Mouse (Mus musculus) ES-Bruce4 (cell line): ENCODE measurements around the gene Uhrf1bp1. TPM values are rescaled to one million over a fixed set of nuclear protein-coding genes. Genes with fewer than 3 reads are reported as not detected.
A peak's percentile ranks its signal among the peaks of the same experiment; 100 is the strongest.

Source experiments
- H3K27ac ChIP-seq: 2 replicates; pipeline ENCODE4 v1.5.1; 2012; ENCODE audit warnings: low read length, inconsistent platforms; ENCODE audit not compliant: insufficient read depth
- H3K27me3 ChIP-seq: 2 replicates; pipeline ENCODE4 v1.6.1; 2012; ENCODE audit warnings: mild to moderate bottlenecking, low read length, inconsistent platforms; ENCODE audit not compliant: control insufficient read depth, poor library complexity, insufficient read depth, severe bottlenecking
- H3K36me3 ChIP-seq: 2 replicates; pipeline ENCODE4 v1.6.1; 2012; ENCODE audit warnings: inconsistent platforms, mild to moderate bottlenecking, low read length, moderate library complexity; ENCODE audit not compliant: control insufficient read depth, poor library complexity, insufficient read depth, severe bottlenecking
- H3K4me1 ChIP-seq: one replicate; pipeline ENCODE4 v1.8.1; 2011; ENCODE audit warnings: low read length; ENCODE audit not compliant: control insufficient read depth, insufficient read depth
- H3K4me3 ChIP-seq: 2 replicates; pipeline ENCODE4 v1.5.1; 2011; ENCODE audit warnings: low read depth, mild to moderate bottlenecking, low read length
- H3K9ac ChIP-seq: 2 replicates; pipeline ENCODE4 v1.6.1; 2012; ENCODE audit warnings: low read depth, mild to moderate bottlenecking, inconsistent platforms; ENCODE audit not compliant: poor library complexity, severe bottlenecking
- H3K9me3 ChIP-seq: replicated peaks from 2 replicates; pipeline ENCODE4 v1.6.1; 2012; ENCODE audit warnings: mild to moderate bottlenecking, low read length, inconsistent platforms; ENCODE audit not compliant: control insufficient read depth, poor library complexity, insufficient read depth, severe bottlenecking
- CTCF ChIP-seq: IDR thresholded peaks from one replicate; pipeline ENCODE4 v1.8.1; 2011; ENCODE audit warnings: low read depth, low read length
- EP300 ChIP-seq: IDR thresholded peaks from 2 replicates; pipeline ENCODE4 v1.6.1; 2011; ENCODE audit warnings: low read depth, low read length; ENCODE audit not compliant: insufficient read depth
- POLR2A ChIP-seq: IDR thresholded peaks from one replicate; pipeline ENCODE4 v1.8.1; 2011; ENCODE audit warnings: low read length; ENCODE audit not compliant: insufficient read depth
- polyA plus RNA-seq: library from polyadenylated mRNA; stranded (reverse); fragments of >200 nt; gene quantifications from 2 replicates; pipeline ENCODE4 v1.2.4, GENCODE M21; 2011; ENCODE audit warnings: low read depth; ENCODE audit not compliant: missing spikeins, insufficient read depth, insufficient read length

Uhrf1bp1 gene
- polyA plus RNA-seq, 1 experiment = 22.3 TPM

DNA sequence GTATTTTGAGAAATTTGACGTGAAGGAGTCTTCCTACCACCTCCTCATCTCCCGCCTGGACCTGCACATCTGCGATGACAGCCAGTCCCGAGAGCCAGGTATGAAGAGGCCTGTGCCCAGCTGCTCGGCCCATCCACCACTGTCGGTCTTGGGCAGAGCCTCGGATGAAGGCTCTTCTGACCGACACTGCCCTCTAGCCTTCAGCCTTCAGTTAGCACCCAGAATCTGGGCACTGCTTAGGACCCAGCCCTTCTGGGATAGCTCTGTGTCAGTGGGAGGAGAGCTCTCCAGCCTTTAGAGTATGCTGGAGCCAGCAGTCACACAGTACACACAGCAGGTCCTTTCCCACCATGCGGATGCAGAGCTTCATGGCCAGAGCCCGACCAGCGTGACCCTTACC, 25.3 kb downstream of the Uhrf1bp1 start:
- Histone ChIP-seq H3K4me1 (no peaks in the 10 kb centered on the region), H3K27me3 (no peaks in the 10 kb centered on the region), H3K9ac (no peak overlapping the region), H3K36me3 (peaks cover 12% of the 10 kb centered on the region; the same call in 1 of the 2 replicates), H3K27ac (no peak overlapping the region), H3K9me3 (no peaks in the 10 kb centered on the region), H3K4me3 (no peak overlapping the region)
- no peak for TF ChIP-seq EP300
- peak; percentile 46 for TF ChIP-seq CTCF

DNA sequence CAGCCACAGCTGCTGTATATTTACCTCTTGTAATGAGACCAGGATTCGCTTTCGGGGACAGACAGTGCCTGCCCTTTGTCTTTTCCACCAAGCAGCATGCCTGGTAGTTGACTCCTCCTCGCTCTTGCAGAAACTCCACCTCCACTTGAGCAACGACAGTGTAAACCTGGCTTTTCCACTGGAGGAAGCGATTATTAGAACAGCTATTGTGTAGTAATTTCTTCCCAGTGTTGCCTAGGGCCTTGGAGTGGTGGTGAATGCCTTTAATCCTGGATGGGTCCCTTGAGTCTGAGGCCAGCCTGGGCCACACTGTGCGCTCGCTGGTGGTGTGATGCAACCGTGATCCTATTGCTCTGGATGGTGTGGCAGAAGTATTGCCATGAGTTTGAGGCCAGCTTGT, 26.9 kb downstream of the Uhrf1bp1 start:
- TF ChIP-seq POLR2A = no peak
- TF ChIP-seq EP300 = no peak
- TF ChIP-seq CTCF = no peak
- no peaks in the 10 kb centered on the region for H3K9me3 ChIP-seq
- no peaks in the 10 kb centered on the region for H3K27me3 ChIP-seq
- H3K27ac ChIP-seq = no peak overlapping the region
- no peak overlapping the region for H3K4me3 ChIP-seq
- no peak overlapping the region for H3K9ac ChIP-seq
- no peaks in the 10 kb centered on the region for H3K4me1 ChIP-seq
- H3K36me3 ChIP-seq = peaks cover 12% of the 10 kb centered on the region; the same call in 1 of the 2 replicates

DNA sequence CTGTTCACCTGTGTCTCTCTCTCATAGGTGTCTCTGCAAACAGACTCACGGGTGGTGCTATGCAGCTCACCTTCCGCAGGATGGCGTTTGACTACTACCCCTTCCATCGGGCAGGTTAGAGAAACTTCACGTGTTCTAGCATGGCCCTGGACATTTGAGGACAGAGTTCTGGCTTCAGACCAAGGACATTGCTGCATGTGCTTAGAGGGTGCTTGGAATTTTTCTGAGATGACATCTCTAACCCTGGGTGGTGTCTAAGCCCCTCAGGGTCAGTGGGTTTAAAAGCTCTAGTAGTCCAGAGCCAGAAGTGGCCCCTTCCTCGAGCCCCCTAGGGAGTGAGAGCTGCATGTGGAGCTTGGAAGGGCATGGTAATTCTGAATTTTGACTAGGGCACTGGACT, 27.8 kb downstream of the Uhrf1bp1 start:
- H3K27me3 ChIP-seq = no peaks in the 10 kb centered on the region
- H3K9ac ChIP-seq = no peak overlapping the region
- H3K9me3 ChIP-seq = no peaks in the 10 kb centered on the region
- H3K4me3 ChIP-seq = no peak overlapping the region
- no peak for TF ChIP-seq EP300
- TF ChIP-seq POLR2A = no peak
- TF ChIP-seq CTCF = no peak
- H3K4me1 ChIP-seq = no peaks in the 10 kb centered on the region
- H3K27ac ChIP-seq = no peak overlapping the region
- H3K36me3 ChIP-seq = peaks cover 12% of the 10 kb centered on the region; the same call in 1 of the 2 replicates

DNA sequence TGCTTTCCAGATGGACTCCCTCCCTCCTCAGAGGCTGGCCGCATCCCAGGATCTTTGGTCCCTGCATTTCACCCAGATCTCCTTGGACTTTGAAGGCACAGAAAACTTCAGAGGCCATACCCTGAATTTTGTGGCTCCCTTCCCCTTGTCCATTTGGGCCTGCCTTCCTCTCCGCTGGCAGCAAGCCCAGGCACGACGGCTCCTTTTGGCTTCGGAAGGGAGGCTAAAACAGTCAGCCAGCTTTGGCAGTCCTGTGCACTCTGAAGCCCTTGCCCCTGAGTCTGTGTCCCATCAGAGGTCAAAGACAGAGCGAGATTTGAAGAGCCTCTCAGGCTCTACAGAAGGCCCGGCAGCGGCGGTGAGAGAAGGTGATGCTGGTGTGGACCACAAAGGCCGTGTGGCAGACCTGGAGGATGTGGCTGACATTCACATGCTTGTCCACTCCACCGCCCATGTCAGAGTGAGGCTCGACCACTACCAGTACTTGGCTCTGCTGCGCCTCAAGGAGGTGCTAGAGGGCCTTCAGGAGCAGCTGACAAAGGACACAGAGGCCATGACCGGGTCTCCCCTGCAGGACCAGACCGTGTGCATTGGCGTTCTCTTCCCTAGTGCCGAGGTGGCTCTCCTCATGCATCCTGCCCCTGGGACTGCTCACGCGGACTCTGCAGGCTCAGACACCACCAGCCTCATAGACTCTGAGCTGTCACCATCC, 30.4 kb downstream of the Uhrf1bp1 start:
- no peak for TF ChIP-seq EP300
- no peak for TF ChIP-seq POLR2A
- TF ChIP-seq CTCF = peak; percentile 60
- Histone ChIP-seq H3K9me3 (no peaks in the 10 kb centered on the region), H3K4me1 (no peaks in the 10 kb centered on the region), H3K4me3 (0 out of 2 replicates have a peak overlapping the region, but pooled peaks have one; percentile 2), H3K27ac (no peak overlapping the region), H3K9ac (no peak overlapping the region), H3K27me3 (no peaks in the 10 kb centered on the region), H3K36me3 (peaks cover 4% of the 10 kb centered on the region; the same call in 1 of the 2 replicates)

DNA sequence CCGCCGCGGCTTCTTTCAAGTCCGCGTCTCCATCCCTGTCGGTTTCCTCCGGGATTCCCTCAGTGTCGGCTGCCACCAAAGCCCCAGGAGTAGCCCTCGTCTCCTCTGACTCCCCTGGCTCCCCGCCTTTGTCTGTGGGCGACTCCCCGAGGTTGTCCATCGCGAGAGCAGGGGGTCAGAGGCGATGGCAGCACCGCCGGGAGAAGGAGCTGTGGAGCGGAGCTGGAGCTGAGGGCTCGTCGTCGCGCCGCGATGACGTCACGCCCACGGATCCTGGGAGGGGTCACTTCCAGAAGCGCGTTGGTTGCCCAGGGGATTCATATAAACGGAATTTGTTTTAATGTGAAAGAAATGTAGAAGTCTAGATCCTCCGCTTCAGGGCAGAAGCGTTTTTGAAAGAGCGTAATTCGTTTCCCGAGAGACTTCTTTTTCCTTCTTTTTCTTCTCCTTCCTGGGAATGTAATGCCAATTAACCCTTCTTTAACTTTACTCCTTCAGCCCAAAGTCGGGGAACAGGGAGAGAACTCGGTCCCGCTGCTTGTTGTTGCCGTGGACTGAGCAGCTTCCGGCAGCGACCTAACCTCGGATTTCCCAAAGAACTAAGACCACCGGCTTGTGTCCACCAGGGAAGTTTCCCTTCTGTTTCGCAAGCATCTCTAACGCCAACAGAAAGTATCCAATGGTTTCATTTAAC, 51.4 kb downstream of the Uhrf1bp1 start:
- Histone ChIP-seq H3K4me3 (peak overlapping the region; percentile 96), H3K4me1 (no peaks in the 10 kb centered on the region), H3K9ac (peak overlapping the region; percentile 78), H3K27me3 (no peaks in the 10 kb centered on the region), H3K36me3 (peaks cover 6% of the 10 kb centered on the region), H3K27ac (no peak overlapping the region), H3K9me3 (no peaks in the 10 kb centered on the region)
- TF ChIP-seq CTCF = peak; percentile 0
- TF ChIP-seq EP300 = no peak; the same call in 1 of the 2 replicates

DNA sequence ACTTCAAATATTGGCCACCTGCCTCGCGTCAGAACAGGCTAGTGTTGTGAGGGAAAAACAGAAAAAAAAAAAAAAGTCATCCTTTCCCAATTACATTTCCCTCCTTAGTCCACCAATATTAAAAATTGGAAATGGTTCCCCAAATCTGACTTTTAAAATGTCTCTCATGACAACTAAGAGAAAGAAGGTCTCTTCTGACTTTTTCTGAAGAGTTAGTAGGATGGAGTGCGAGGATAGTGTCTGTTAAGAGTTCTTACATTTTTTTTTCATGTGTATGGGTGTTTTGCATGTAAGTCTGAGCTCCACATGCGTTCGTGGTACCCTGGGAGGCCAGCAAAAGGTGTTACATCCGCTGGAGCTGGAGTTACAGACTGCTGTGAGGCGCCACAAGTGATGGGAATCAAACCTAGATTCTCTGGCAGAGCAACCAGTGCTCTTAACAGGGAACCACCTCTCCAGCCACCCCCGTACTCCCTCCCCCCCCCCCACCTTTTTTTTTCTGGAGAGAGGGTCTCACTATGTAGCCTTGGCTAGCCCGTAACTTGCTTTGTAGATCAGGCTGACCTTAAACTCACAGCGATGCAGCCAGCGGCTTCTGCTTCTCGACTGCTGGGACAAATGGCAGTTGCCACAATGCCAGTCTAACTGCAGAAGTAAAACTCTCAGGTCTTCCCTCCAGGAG, 52.1 kb downstream of the Uhrf1bp1 start:
- Histone ChIP-seq H3K9ac (peak overlapping the region; percentile 78), H3K27ac (peak overlapping the region; percentile 8; the same call in 1 of the 2 replicates)
- TF ChIP-seq EP300 (no peak), POLR2A (no peak), CTCF (no peak)

More for the DNA sequence above, 52.1 kb downstream of the Uhrf1bp1 start:
- Histone ChIP-seq H3K27me3 (no peaks in the 10 kb centered on the region), H3K4me3 (peak overlapping the region; percentile 96), H3K9me3 (no peaks in the 10 kb centered on the region), H3K4me1 (no peaks in the 10 kb centered on the region), H3K36me3 (peaks cover 3% of the 10 kb centered on the region)
